Mouse (Mus musculus) ES-E14 (cell line): ENCODE data around the gene Eif5a.

Experiments
- HCFC1 ChIP-seq: IDR thresholded peaks from 2 replicates; pipeline ENCODE4 v1.6.1; 2012; ENCODE audit warnings: low read length, inconsistent platforms, borderline replicate concordance; ENCODE audit not compliant: insufficient read depth
- MAFK ChIP-seq: IDR thresholded peaks from 2 replicates; pipeline ENCODE4 v1.6.1; 2014; ENCODE audit warnings: mild to moderate bottlenecking, low read depth, low read length, inconsistent platforms; ENCODE audit not compliant: insufficient read depth
- ZNF384 ChIP-seq: IDR thresholded peaks from 2 replicates; pipeline ENCODE4 v1.6.1; 2012; ENCODE audit warnings: low read depth, low read length, inconsistent platforms

- TF ChIP-seq HCFC1 (no peak), ZNF384 (no peak), MAFK (no peak)
Observed at GRCm38 (mm10) chr11:69883066-69883465, 38.7 kb downstream of the Eif5a start.
